Mouse (Mus musculus) kidney, adult 2 months (tissue): Measurements from ENCODE around the gene Rnf166. TPM values are rescaled to one million over a fixed set of nuclear protein-coding genes. Genes with fewer than 3 reads are reported as not detected.

Experiments used
- DNase-seq: peaks from one replicate; pipeline ENCODE4 v3.0.0; 2021
- H3K27ac ChIP-seq: fragments of 200-500 bp; 2 replicates; pipeline ENCODE4 v1.5.1; 2012; ENCODE audit warnings: low read depth, low read length, control low read depth, inconsistent platforms; ENCODE audit not compliant: insufficient read depth
- H3K27me3 ChIP-seq: fragments of 200-500 bp; replicated peaks from 2 replicates; pipeline ENCODE4 v1.6.1; 2012; ENCODE audit warnings: mild to moderate bottlenecking, moderate library complexity, low read length, inconsistent platforms; ENCODE audit not compliant: control insufficient read depth, insufficient read depth
- H3K36me3 ChIP-seq: fragments of 200-500 bp; 2 replicates; pipeline ENCODE4 v1.6.1; 2012; ENCODE audit warnings: mild to moderate bottlenecking, moderate library complexity, low read length, inconsistent platforms; ENCODE audit not compliant: control insufficient read depth, insufficient read depth
- H3K4me1 ChIP-seq: fragments of 200-500 bp; 2 replicates; pipeline ENCODE4 v1.6.1; 2011; ENCODE audit warnings: low read length; ENCODE audit not compliant: control insufficient read depth, insufficient read depth
- H3K4me3 ChIP-seq: fragments of 200-500 bp; 2 replicates; pipeline ENCODE4 v1.5.1; 2011; ENCODE audit warnings: mild to moderate bottlenecking, low read depth, low read length, control low read depth; ENCODE audit not compliant: insufficient read depth
- CTCF ChIP-seq: fragments of 200-500 bp; conservative IDR thresholded peaks from 2 replicates; pipeline ENCODE4 v1.5.1; 2011; ENCODE audit warnings: low read depth, mild to moderate bottlenecking, control low read depth, low read length, moderate library complexity, mixed read lengths; ENCODE audit not compliant: insufficient read depth, insufficient read length
- POLR2A ChIP-seq: fragments of 200-500 bp; IDR thresholded peaks from one replicate; pipeline ENCODE4 v1.6.1; 2011; ENCODE audit warnings: low read depth, low read length, control low read depth
- WGBS: fragments of 180-500 bp; shearing (Covaris S2); methylation state at CpG from one replicate; pipeline ENCODE4 v1.1.7; 2018; 5-methylcytosine and 5-hydroxymethylcytosine counted together
- polyA plus RNA-seq: library from polyadenylated mRNA; depleted of rRNA; stranded (reverse); fragments of >200 nt; gene quantifications from 2 replicates; pipeline ENCODE4 v1.2.3, GENCODE M21; 2012

Gene Rnf166
- polyA plus RNA-seq, 1 experiment: 64.4 TPM

GRCm38 (mm10) chr8:122517541-122518190 is 41.8 kb upstream of the Rnf166 start:
- Histone ChIP-seq H3K27me3 (no peaks in the 10 kb centered on the region), H3K4me3 (no peak overlapping the region), H3K36me3 (no peaks in the 10 kb centered on the region), H3K27ac (peak overlapping the region; percentile 75), H3K4me1 (peaks cover 25% of the 10 kb centered on the region)
- TF ChIP-seq CTCF (no peak), POLR2A (no peak)
- 25% methylated on average over 6 of the region's 6 CpGs for WGBS
- peak; percentile 80 for DNase-seq

GRCm38 (mm10) chr8:122515699-122516098 is 39.8 kb upstream of the Rnf166 start:
- WGBS: 58% methylated on average over 14 of the region's 14 CpGs
- Histone ChIP-seq H3K4me3 (no peak overlapping the region), H3K27me3 (no peaks in the 10 kb centered on the region), H3K27ac (peak overlapping the region; percentile 12; the same call in 1 of the 2 replicates), H3K4me1 (peaks cover 24% of the 10 kb centered on the region), H3K36me3 (no peaks in the 10 kb centered on the region)
- TF ChIP-seq POLR2A (no peak), CTCF (no peak)
- DNase-seq: peak; percentile 77

DNA sequence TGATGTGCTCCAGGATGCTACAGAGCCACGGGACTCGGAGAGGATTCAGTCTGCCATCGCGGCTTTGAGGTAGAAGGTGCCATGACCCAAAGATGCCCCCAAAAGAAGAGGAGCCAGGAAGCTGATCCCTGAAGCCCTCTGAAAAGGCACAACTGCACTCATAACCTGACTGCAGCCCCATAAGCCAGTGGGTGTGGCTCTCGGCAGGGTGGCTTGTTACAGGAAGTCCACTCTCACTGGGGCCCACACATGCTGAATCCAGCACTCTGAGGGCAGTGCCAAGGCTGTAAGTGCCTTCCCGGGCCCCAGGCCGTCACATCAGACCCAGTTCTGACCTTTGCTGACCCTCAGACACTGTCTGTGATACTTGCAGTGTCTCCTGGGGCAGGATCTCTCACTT is 36.5 kb upstream of the Rnf166 start:
- no peaks in the 10 kb centered on the region for H3K36me3 ChIP-seq
- H3K27ac ChIP-seq: no peak overlapping the region
- 55% methylated on average over 7 of the region's 7 CpGs for WGBS
- H3K27me3 ChIP-seq: no peaks in the 10 kb centered on the region
- H3K4me3 ChIP-seq: no peak overlapping the region
- TF ChIP-seq POLR2A (no peak), CTCF (no peak)
- peaks cover 13% of the 10 kb centered on the region for H3K4me1 ChIP-seq
- DNase-seq: no peak

GRCm38 (mm10) chr8:122511552-122511951 is 35.7 kb upstream of the Rnf166 start:
- no peak for TF ChIP-seq POLR2A
- no peak for TF ChIP-seq CTCF
- no peak overlapping the region for H3K27ac ChIP-seq
- WGBS: 61% methylated on average over 16 of the region's 16 CpGs
- no peaks in the 10 kb centered on the region for H3K36me3 ChIP-seq
- no peaks in the 10 kb centered on the region for H3K27me3 ChIP-seq
- H3K4me1 ChIP-seq: peaks cover 13% of the 10 kb centered on the region
- DNase-seq: no peak
- no peak overlapping the region for H3K4me3 ChIP-seq

- Histone ChIP-seq H3K4me1 (no peaks in the 10 kb centered on the region), H3K27ac (no peak overlapping the region), H3K27me3 (no peaks in the 10 kb centered on the region), H3K4me3 (no peak overlapping the region), H3K36me3 (no peaks in the 10 kb centered on the region)
- TF ChIP-seq POLR2A: no peak
- TF ChIP-seq CTCF: peak; percentile 90
- 24% methylated on average over 10 of the region's 10 CpGs for WGBS
- peak; percentile 84 for DNase-seq
These were observed 25.0 kb upstream of the Rnf166 start for GRCm38 (mm10) chr8:122500856-122501255.

DNA sequence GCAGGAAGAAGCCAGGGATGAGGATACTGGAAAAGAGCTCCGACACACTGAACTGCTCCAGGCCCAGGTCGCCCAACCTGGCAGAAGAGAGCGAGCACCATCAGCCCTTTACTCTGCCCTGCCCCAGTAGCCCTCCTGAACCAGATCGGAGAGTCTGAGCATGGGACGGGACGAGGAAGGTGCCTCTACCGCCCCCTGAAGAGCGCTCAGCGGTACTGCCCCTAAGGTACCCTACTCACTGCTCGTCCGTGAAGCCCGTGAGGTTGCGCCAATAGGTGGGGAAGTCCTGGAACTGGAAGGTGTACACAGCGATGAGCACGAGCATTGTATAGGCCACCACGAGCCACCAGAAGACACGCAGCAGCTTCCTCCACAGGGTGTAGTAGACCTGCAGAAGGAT is 22.0 kb upstream of the Rnf166 start:
- 74% methylated on average over 17 of the region's 17 CpGs for WGBS
- DNase-seq: no peak
- no peak overlapping the region; the same call in 1 of the 2 replicates for H3K27ac ChIP-seq
- H3K4me3 ChIP-seq: no peak overlapping the region
- no peak for TF ChIP-seq POLR2A
- TF ChIP-seq CTCF: peak; percentile 44
- no peaks in the 10 kb centered on the region for H3K36me3 ChIP-seq
- H3K4me1 ChIP-seq: no peaks in the 10 kb centered on the region
- no peaks in the 10 kb centered on the region for H3K27me3 ChIP-seq

- Histone ChIP-seq H3K27me3 (no peaks in the 10 kb centered on the region), H3K36me3 (no peaks in the 10 kb centered on the region), H3K4me1 (no peaks in the 10 kb centered on the region), H3K27ac (peak overlapping the region; percentile 32; the same call in 1 of the 2 replicates), H3K4me3 (no peak overlapping the region)
- DNase-seq: peak; percentile 32
- WGBS: 79% methylated on average over 12 of the region's 12 CpGs
- TF ChIP-seq CTCF (0 out of 2 replicates have a peak, but pooled peaks have one; percentile 4), POLR2A (no peak)
These were observed 21.3 kb upstream of the Rnf166 start for GRCm38 (mm10) chr8:122497016-122497734.
